Mouse (Mus musculus) liver, embryonic 13.5 days (tissue): ENCODE data around the gene Ier5l. TPM values are rescaled to one million over a fixed set of nuclear protein-coding genes. Genes with fewer than 3 reads are reported as not detected.

Source experiments
- ATAC-seq: fragments of 200-750 bp; cut with Nextera tagmentation; 2 replicates; pipeline ENCODE4 v1.8.0; 2017; ENCODE audit warnings: low read depth, mild to moderate bottlenecking, moderate number of reproducible peaks, moderate library complexity
- DNase-seq: peaks from one replicate; pipeline ENCODE4 v3.0.0; 2022
- H3K27ac ChIP-seq: fragments of 300-500 bp; sonication (generic); 2 replicates; pipeline ENCODE4 v1.5.1; 2015; ENCODE audit warnings: moderate library complexity, mild to moderate bottlenecking, inconsistent platforms
- H3K27me3 ChIP-seq: fragments of 300-500 bp; sonication (generic); 2 replicates; pipeline ENCODE4 v1.6.1; 2015; ENCODE audit warnings: mild to moderate bottlenecking, inconsistent platforms
- H3K36me3 ChIP-seq: fragments of 300-500 bp; sonication (generic); 2 replicates; pipeline ENCODE4 v1.6.1; 2015; ENCODE audit warnings: mild to moderate bottlenecking, inconsistent platforms
- H3K4me1 ChIP-seq: fragments of 300-500 bp; sonication (generic); replicated peaks from 2 replicates; pipeline ENCODE4 v1.6.1; 2015; ENCODE audit warnings: inconsistent platforms
- H3K4me2 ChIP-seq: fragments of 300-500 bp; sonication (generic); 2 replicates; pipeline ENCODE4 v1.6.1; 2015; ENCODE audit warnings: inconsistent platforms, mild to moderate bottlenecking, moderate library complexity
- H3K4me3 ChIP-seq: fragments of 300-500 bp; sonication (generic); replicated peaks from 2 replicates; pipeline ENCODE4 v1.5.1; 2015; ENCODE audit warnings: mild to moderate bottlenecking, inconsistent platforms
- H3K9ac ChIP-seq: fragments of 300-500 bp; sonication (generic); 2 replicates; pipeline ENCODE4 v1.6.1; 2015; ENCODE audit warnings: mild to moderate bottlenecking, inconsistent platforms
- H3K9me3 ChIP-seq: fragments of 300-500 bp; sonication (generic); replicated peaks from 2 replicates; pipeline ENCODE4 v1.6.1; 2016; ENCODE audit warnings: inconsistent platforms
- WGBS: fragments of 180-500 bp; shearing (Covaris S2); methylation state at CpG from one replicate; pipeline ENCODE4 v1.1.7; 2015; ENCODE audit not compliant: insufficient replicate concordance; 5-methylcytosine and 5-hydroxymethylcytosine counted together
- polyA plus RNA-seq: library from polyadenylated mRNA; unstranded; fragments of >200 nt; fragmentation: Nextera tagmentation; extraction: Ambion mirVana; gene quantifications from 2 replicates; pipeline ENCODE4 v1.2.1, GENCODE M21; 2015

Gene Ier5l
- polyA plus RNA-seq, 1 experiment from 2014 or later = 0.13 TPM

DNA sequence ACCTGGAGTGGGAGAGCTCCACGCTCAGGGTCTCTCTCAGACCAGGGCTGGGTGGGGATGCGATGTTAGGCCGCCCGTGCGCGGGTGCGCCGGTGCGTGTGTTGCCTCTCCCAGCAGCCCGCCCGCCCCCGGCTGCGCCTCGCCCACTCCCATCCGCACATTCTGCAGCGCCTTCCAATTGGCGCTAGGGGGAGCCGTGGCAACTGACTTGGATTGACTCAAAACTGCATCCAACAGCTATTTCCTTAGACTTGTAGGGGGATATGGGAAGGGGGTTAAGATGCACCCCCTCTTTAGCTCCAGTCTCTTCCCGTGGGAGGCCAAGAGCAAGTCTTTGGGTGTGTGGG, 4.2 kb downstream of the Ier5l start:
- H3K4me2 ChIP-seq = peak overlapping the region; percentile 69
- under 1% methylated on average over 19 of the region's 19 CpGs for WGBS
- H3K4me1 ChIP-seq = peaks cover 30% of the 10 kb centered on the region
- peak overlapping the region; percentile 41; the same call in 1 of the 2 replicates for H3K9ac ChIP-seq
- H3K36me3 ChIP-seq = no peaks in the 10 kb centered on the region
- ATAC-seq = no peak
- H3K9me3 ChIP-seq = no peaks in the 10 kb centered on the region
- peak overlapping the region; percentile 39 for H3K4me3 ChIP-seq
- DNase-seq = no peak
- peaks cover 78% of the 10 kb centered on the region for H3K27me3 ChIP-seq
- H3K27ac ChIP-seq = no peak overlapping the region

GRCm38 (mm10) chr2:30469009-30469408, 5.0 kb downstream of the Ier5l start:
- DNase-seq = no peak
- Histone ChIP-seq H3K4me2 (no peak overlapping the region), H3K27ac (no peak overlapping the region), H3K9ac (no peak overlapping the region), H3K27me3 (peaks cover 71% of the 10 kb centered on the region), H3K36me3 (no peaks in the 10 kb centered on the region), H3K4me3 (no peak overlapping the region), H3K4me1 (peaks cover 33% of the 10 kb centered on the region), H3K9me3 (no peaks in the 10 kb centered on the region)
- no peak for ATAC-seq
- 51% methylated on average over 6 of the region's 6 CpGs for WGBS

GRCm38 (mm10) chr2:30466787-30467186, 7.2 kb downstream of the Ier5l start:
- no peaks in the 10 kb centered on the region for H3K9me3 ChIP-seq
- no peak overlapping the region for H3K4me3 ChIP-seq
- no peak overlapping the region for H3K9ac ChIP-seq
- 56% methylated on average over 4 of the region's 4 CpGs for WGBS
- peaks cover 35% of the 10 kb centered on the region for H3K4me1 ChIP-seq
- no peak for ATAC-seq
- H3K27me3 ChIP-seq = peaks cover 48% of the 10 kb centered on the region
- no peak overlapping the region for H3K4me2 ChIP-seq
- no peak for DNase-seq
- no peak overlapping the region for H3K27ac ChIP-seq
- H3K36me3 ChIP-seq = no peaks in the 10 kb centered on the region

DNA sequence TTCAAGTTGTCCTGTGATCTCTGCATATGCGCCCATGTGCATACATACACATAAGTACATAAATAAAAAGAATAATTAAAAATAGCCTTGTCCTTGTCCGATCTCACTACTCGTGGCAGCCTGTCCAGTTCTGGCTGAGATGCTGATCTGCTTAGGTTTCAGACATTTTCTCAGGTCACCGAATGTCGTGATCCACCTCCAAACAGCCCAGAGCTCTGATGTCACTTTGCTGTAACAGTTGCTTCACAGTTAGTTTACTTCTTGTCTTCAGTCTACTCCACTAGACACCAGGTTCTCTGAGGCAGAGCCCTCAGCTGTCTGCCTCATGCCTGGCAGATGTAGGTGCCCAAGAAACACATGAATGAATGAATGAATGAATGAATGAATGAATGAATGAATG, 9.6 kb downstream of the Ier5l start:
- Histone ChIP-seq H3K9me3 (no peaks in the 10 kb centered on the region), H3K4me1 (peaks cover 20% of the 10 kb centered on the region)
- WGBS = 38% methylated on average over 5 of the region's 5 CpGs

DNA sequence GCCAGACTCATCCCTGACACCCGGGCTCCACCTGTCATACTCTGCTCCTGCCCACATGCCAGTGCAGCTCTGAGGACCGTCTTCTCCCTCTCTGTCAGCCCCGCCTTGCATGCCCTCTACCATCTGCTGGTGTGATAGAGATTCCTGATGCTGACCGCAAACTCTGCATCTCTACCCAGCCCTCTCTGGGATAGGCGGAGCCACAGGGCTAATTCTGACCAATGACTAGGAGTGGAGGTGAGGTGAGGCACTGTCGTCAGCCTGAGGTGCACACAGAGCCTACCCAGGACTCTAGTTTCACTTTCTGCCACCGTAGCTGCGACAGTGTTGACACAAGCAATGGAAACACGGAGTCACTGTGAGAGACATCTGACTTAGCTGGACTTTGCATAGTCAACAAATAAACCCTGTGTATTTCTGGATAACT, 10.1 kb downstream of the Ier5l start:
- peaks cover 20% of the 10 kb centered on the region for H3K4me1 ChIP-seq
- H3K27ac ChIP-seq = peak overlapping the region; percentile 50
- under 1% methylated on average over 9 of the region's 9 CpGs for WGBS
- peak overlapping the region; percentile 53 for H3K9ac ChIP-seq
- H3K4me3 ChIP-seq = peak overlapping the region; percentile 56
- peaks cover 2% of the 10 kb centered on the region; the same call in 1 of the 2 replicates for H3K36me3 ChIP-seq
- H3K27me3 ChIP-seq = peaks cover 20% of the 10 kb centered on the region
- DNase-seq (peak; percentile 72), ATAC-seq (peak; percentile 97)
- peak overlapping the region; percentile 65 for H3K4me2 ChIP-seq
- no peaks in the 10 kb centered on the region for H3K9me3 ChIP-seq

More for the DNA sequence above, 9.6 kb downstream of the Ier5l start:
- peak overlapping the region; percentile 65 for H3K4me2 ChIP-seq
- H3K9ac ChIP-seq = peak overlapping the region; percentile 53
- peak overlapping the region; percentile 47 for H3K27ac ChIP-seq
- ATAC-seq (no peak), DNase-seq (no peak)
- peak overlapping the region; percentile 56 for H3K4me3 ChIP-seq
- no peaks in the 10 kb centered on the region for H3K36me3 ChIP-seq
- H3K27me3 ChIP-seq = peaks cover 25% of the 10 kb centered on the region

GRCm38 (mm10) chr2:30463341-30463761, 10.7 kb downstream of the Ier5l start:
- H3K4me2 ChIP-seq = peak overlapping the region; percentile 65
- peak overlapping the region; percentile 50 for H3K27ac ChIP-seq
- DNase-seq (no peak), ATAC-seq (no peak)
- H3K27me3 ChIP-seq = peaks cover 15% of the 10 kb centered on the region
- peak overlapping the region; percentile 53 for H3K9ac ChIP-seq
- H3K9me3 ChIP-seq = no peaks in the 10 kb centered on the region
- peak overlapping the region; percentile 56 for H3K4me3 ChIP-seq
- WGBS = 14% methylated on average over 5 of the region's 5 CpGs
- H3K4me1 ChIP-seq = peaks cover 20% of the 10 kb centered on the region
- peaks cover 4% of the 10 kb centered on the region; the same call in 1 of the 2 replicates for H3K36me3 ChIP-seq

- no peak overlapping the region for H3K9ac ChIP-seq
- DNase-seq (no peak), ATAC-seq (no peak)
- peaks cover 9% of the 10 kb centered on the region for H3K36me3 ChIP-seq
- H3K4me3 ChIP-seq = no peak overlapping the region
- no peak overlapping the region for H3K4me2 ChIP-seq
- 79% methylated on average over 6 of the region's 6 CpGs for WGBS
- no peaks in the 10 kb centered on the region for H3K9me3 ChIP-seq
- H3K27ac ChIP-seq = no peak overlapping the region
- H3K27me3 ChIP-seq = no peaks in the 10 kb centered on the region
- peaks cover 15% of the 10 kb centered on the region for H3K4me1 ChIP-seq
Measured at GRCm38 (mm10) chr2:30459241-30459640, 14.8 kb downstream of the Ier5l start.

DNA sequence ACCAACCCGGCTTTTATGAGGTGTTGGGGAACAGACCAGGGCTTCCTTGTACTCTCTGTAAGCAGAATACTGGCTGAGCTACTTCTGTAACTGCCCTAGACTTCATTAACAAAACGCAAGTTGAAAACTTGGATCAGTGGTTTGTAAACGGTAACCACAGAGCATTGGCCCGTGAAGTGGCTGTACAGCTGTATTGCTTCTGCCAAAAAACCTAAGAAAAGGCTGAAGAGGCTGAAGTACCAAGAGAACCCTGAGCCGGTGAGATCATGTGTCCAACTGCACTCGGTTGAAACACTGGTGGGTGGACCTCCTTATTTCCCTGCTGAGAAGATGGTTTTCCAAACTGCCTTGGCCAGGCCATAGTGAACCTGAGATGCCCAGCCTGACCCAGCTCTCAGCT, 15.7 kb downstream of the Ier5l start:
- Histone ChIP-seq H3K27me3 (no peaks in the 10 kb centered on the region), H3K36me3 (peaks cover 16% of the 10 kb centered on the region), H3K27ac (no peak overlapping the region), H3K9me3 (no peaks in the 10 kb centered on the region), H3K4me2 (no peak overlapping the region), H3K4me1 (peaks cover 6% of the 10 kb centered on the region), H3K9ac (no peak overlapping the region), H3K4me3 (no peak overlapping the region)
- 80% methylated on average over 6 of the region's 6 CpGs for WGBS
- ATAC-seq = no peak
- no peak for DNase-seq

DNA sequence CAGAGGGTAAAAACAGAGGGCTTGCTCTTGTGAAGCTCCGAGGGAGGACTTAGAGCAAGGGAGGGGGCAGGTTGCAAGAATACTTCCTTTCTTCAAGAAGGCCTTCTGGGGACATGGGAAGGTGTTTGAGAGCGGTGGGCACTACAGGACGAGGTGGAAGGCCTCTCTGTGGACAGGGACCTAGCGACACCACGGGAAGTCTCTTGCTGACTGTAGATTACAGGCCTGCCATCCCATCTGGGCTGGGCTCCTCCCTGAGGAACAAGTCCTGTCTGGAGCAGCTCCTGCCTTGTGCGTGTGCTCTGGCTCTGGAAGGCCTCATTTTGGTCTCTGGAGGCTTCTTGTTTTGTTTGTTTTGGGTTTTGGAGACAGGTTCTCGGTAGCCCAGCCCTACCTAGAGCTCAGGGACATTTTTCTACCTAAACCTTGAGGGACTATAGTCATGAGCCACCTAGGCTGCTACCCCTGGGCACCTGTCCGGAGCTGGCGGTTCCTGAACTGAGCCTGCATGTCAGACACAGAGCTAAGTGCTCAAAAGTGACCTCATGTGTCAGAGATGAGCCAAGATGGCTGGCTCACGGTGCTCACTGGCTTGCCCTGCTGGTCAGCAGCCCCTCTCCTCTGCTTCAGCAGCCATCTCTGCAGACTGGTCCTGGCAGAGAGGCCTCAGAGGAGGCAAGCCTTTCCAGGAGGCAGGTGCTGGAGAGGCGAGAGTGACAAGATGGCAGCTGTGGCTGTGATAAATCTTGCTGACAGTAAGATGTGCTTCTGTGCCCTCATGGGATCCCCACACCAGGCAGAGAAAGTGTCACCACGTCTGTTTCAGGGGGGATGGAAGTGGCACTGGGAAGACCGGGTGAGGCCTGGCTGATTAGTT, 17.7 kb downstream of the Ier5l start:
- Histone ChIP-seq H3K4me3 (no peak overlapping the region), H3K36me3 (peaks cover 20% of the 10 kb centered on the region), H3K4me1 (no peaks in the 10 kb centered on the region), H3K9me3 (no peaks in the 10 kb centered on the region), H3K27me3 (no peaks in the 10 kb centered on the region), H3K27ac (no peak overlapping the region), H3K4me2 (no peak overlapping the region), H3K9ac (no peak overlapping the region)
- ATAC-seq (no peak), DNase-seq (no peak)
- 71% methylated on average over 13 of the region's 13 CpGs for WGBS

DNA sequence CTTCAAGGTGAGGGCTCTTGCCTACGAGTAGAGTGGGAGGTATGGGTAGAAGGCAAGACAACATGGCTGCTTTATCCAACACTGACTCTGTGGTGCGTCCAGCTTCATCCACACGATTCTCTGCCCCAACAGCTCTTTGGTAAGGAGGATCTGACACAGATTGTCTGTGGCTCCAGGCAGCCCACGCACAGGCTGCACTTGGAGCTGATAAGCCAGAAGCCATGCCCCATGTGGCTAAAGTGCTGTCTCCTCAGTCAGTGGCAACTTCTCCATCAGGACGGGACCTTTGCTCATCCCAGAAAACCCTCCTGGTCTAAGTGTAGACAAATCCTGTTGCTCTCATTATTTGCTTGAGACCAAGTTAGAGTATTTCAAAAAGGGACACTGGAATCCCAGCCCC, 19.4 kb downstream of the Ier5l start:
- Histone ChIP-seq H3K4me2 (no peak overlapping the region), H3K27ac (no peak overlapping the region), H3K36me3 (peaks cover 35% of the 10 kb centered on the region), H3K9me3 (peaks cover 7% of the 10 kb centered on the region; the same call in 1 of the 2 replicates), H3K4me3 (no peak overlapping the region), H3K9ac (no peak overlapping the region), H3K27me3 (no peaks in the 10 kb centered on the region), H3K4me1 (no peaks in the 10 kb centered on the region)
- DNase-seq (no peak), ATAC-seq (no peak)
- 43% methylated on average over 5 of the region's 5 CpGs for WGBS

GRCm38 (mm10) chr2:30453570-30453969, 20.4 kb downstream of the Ier5l start:
- DNase-seq (no peak), ATAC-seq (no peak)
- Histone ChIP-seq H3K9ac (no peak overlapping the region), H3K27me3 (no peaks in the 10 kb centered on the region), H3K27ac (no peak overlapping the region), H3K4me3 (no peak overlapping the region), H3K36me3 (peaks cover 41% of the 10 kb centered on the region), H3K4me1 (no peaks in the 10 kb centered on the region), H3K9me3 (peaks cover 8% of the 10 kb centered on the region; the same call in 1 of the 2 replicates), H3K4me2 (no peak overlapping the region)
- WGBS = 85% methylated on average over 3 of the region's 3 CpGs

DNA sequence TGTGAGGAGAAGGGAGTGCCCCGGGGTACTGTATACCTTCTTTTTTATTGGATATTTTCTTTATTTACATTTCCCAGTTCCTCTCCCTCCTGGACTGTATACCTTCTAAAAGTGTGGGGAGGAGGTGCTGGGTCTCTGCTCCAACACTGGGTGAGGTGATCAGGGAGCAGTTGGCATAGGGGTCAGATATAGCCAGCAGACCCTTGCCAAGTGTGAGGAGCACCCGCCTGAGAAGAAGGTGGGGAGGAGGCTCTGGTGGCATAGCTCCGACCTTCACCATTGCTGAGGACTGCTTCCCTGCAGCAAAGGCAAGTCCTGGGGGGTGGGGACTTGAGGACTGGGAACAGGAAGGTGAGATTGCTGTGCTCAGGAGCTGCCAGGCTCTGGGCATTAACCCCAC, 22.5 kb downstream of the Ier5l start:
- no peak for DNase-seq
- Histone ChIP-seq H3K9me3 (peaks cover 8% of the 10 kb centered on the region; the same call in 1 of the 2 replicates), H3K4me3 (no peak overlapping the region), H3K4me1 (peaks cover 2% of the 10 kb centered on the region), H3K36me3 (peaks cover 62% of the 10 kb centered on the region), H3K9ac (no peak overlapping the region), H3K4me2 (no peak overlapping the region), H3K27me3 (no peaks in the 10 kb centered on the region), H3K27ac (no peak overlapping the region)
- ATAC-seq = no peak
- WGBS = 82% methylated on average over 3 of the region's 3 CpGs
